Mouse (Mus musculus): Measurements from ENCODE around the gene Bet1l. TPM values are rescaled to one million over a fixed set of nuclear protein-coding genes. Genes with fewer than 3 reads are reported as not detected.
A peak's percentile ranks its signal among the peaks of the same experiment; 100 is the strongest.

Gene Bet1l
- 40.3 and 44.2 TPM in 2 replicates for polyA plus RNA-seq (2015; fragmentation: Nextera tagmentation; extraction: Ambion mirVana)

DNA sequence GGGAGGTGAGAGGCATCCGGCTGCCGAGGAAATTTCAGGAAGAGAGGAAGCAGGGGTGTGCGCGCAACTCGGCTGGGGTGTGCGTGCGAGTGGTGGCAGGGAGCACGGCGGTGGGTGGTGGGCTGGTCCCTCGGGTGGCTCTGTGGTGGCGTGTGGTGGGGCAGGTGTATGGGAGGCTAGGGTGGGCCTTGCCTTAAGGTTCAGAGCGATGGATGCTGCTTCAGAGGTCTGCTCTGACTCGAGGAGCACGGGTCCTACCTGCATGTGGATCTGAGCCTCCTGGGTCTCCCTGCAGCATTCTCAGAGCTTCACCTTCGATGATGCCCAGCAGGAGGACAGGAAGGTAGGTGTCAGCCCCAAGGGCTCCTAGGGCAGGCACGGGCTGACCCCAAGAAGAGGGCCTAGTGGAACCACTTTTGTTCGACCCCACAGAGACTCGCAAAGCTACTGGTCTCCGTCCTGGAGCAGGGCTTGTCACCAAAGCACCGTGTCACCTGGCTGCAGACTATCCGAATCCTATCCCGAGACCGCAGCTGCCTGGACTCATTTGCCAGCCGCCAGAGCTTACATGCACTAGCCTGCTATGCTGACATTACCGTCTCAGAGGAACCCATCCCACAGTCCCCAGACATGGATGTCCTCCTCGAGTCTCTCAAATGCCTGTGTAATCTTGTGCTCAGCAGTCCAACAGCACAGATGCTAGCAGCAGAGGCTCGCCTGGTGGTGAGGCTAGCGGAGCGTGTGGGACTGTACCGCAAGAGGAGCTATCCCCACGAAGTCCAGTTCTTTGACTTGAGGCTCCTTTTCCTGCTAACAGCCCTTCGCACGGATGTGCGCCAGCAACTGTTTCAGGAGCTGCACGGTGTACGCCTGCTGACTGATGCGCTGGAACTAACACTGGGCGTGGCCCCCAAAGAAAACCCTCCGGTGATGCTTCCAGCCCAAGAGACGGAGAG is at the start of gene Bet1l:
Gene Bet1l (minus strand): TSS at position 28 of the 956 bp plus-strand sequence.
- peak within 1 kb of the TSS; percentile 98 for H3K4me2 ChIP-seq (ENCODE audit: low read depth, low read length)
- peak; percentile 27 for ATAC-seq (ENCODE audit: low read depth)

DNA sequence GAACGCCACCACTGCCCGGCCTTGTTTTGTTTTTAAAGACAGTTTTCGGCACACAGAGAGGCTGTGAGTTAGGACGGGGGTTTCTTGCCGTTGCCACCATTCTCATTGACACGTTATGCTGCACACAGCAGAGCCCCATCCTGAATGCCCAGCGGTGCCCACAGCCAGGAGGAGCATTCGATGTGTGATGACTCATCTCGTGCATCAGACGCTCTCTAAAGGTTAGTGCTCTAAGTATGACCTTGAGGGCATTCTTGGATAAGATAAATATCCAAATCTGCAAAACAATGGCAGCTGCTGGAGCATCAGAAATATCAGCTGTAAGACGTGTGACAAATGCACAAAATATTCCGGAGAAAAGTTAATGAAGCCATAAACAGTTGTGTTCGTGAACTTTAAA is 49.8 kb upstream of the Bet1l start:
- no peak overlapping the region for H3K4me2 ChIP-seq (ENCODE audit: low read depth, low read length)
- no peaks in the 10 kb centered on the region for H3K9me3 ChIP-seq (ENCODE audit: control insufficient read depth, low read length)
- no peaks in the 10 kb centered on the region for H3K36me3 ChIP-seq (ENCODE audit: control insufficient read depth, insufficient read depth, low read length)
- H3K9ac ChIP-seq (ENCODE audit: low read length): no peak overlapping the region
- no peak overlapping the region for H3K27ac ChIP-seq (ENCODE audit: low read length)
- ATAC-seq (ENCODE audit: low read depth): no peak
- no peaks in the 10 kb centered on the region for H3K27me3 ChIP-seq (ENCODE audit: control insufficient read depth, insufficient read depth, low read depth, low read length)
- H3K4me1 ChIP-seq (replicated peaks; ENCODE audit: control insufficient read depth, insufficient read depth, low read length): peaks cover 4% of the 10 kb centered on the region; the same call in 1 of the 2 replicates
- WGBS: 70% methylated on average over 13 of the region's 13 CpGs
- no peak overlapping the region for H3K4me3 ChIP-seq (ENCODE audit: low read length)

More for the DNA sequence above, at the start of gene Bet1l:
- Histone ChIP-seq H3K9ac (ENCODE audit: low read length) (peak within 1 kb of the TSS; percentile 83), H3K4me1 (replicated peaks; ENCODE audit: control insufficient read depth, insufficient read depth, low read length) (peaks cover 17% of the 10 kb centered on the region), H3K27me3 (ENCODE audit: control insufficient read depth, insufficient read depth, low read depth, low read length) (no peaks in the 10 kb centered on the region), H3K27ac (ENCODE audit: low read length) (peak within 1 kb of the TSS; percentile 95), H3K4me3 (ENCODE audit: low read length) (peak within 1 kb of the TSS; percentile 68), H3K9me3 (ENCODE audit: control insufficient read depth, low read length) (no peaks in the 10 kb centered on the region), H3K36me3 (ENCODE audit: control insufficient read depth, insufficient read depth, low read length) (peaks cover 23% of the 10 kb centered on the region)
- WGBS: 28% methylated on average over 40 of the region's 40 CpGs

DNA sequence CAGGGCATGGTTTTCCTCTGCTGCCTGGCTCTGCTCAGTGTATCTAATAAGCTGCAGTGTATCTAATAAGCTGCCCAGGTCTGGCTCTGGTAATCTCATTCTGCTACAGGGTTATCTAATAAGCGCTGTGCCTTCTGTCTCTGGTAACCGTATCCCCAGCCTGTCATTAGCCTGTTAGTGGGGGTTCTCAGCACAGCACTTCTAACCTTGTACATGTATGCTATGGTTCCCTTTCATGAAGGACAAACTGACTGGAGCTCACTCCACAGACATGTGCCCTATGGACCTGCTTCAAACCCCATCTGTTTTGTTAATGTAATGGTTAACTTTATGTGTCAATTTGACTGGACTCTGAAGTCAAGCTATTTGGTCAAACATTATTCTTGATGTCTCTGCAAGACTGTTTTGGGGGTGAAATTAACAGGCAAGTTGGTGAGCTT is 48.3 kb upstream of the Bet1l start:
- no peaks in the 10 kb centered on the region for H3K9me3 ChIP-seq (ENCODE audit: control insufficient read depth, low read length)

DNA sequence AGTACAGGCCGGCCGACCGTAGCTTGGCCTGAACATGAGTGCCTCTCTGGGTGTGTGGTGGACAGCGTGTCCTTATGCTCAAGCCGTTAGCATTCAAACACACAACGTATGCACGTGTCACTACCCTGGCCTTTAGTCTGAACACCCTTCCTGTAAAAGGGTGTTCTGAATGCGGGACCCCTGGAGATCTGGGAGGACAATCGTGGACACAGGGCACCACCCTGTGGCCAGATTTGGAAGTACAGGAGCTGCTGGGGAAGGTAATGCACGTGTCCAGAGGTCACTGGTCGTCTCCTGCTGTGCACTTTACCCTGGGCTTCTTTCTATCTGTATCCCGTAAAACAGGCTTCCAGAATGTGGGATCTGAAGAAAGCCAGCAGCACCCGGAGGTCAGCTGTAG is 45.8 kb upstream of the Bet1l start:
- Histone ChIP-seq H3K27me3 (ENCODE audit: control insufficient read depth, insufficient read depth, low read depth, low read length) (no peaks in the 10 kb centered on the region), H3K36me3 (ENCODE audit: control insufficient read depth, insufficient read depth, low read length) (peaks cover 3% of the 10 kb centered on the region; the same call in 1 of the 2 replicates), H3K9ac (ENCODE audit: low read length) (no peak overlapping the region), H3K27ac (ENCODE audit: low read length) (no peak overlapping the region), H3K4me2 (ENCODE audit: low read depth, low read length) (no peak overlapping the region), H3K4me3 (ENCODE audit: low read length) (no peak overlapping the region), H3K9me3 (ENCODE audit: control insufficient read depth, low read length) (no peaks in the 10 kb centered on the region), H3K4me1 (replicated peaks; ENCODE audit: control insufficient read depth, insufficient read depth, low read length) (no peaks in the 10 kb centered on the region)
- 21% methylated on average over 13 of the region's 13 CpGs for WGBS
- peak; percentile 51 for ATAC-seq (ENCODE audit: low read depth)

More for the DNA sequence above, 48.3 kb upstream of the Bet1l start:
- Histone ChIP-seq H3K4me3 (ENCODE audit: low read length) (no peak overlapping the region), H3K27me3 (ENCODE audit: control insufficient read depth, insufficient read depth, low read depth, low read length) (no peaks in the 10 kb centered on the region), H3K36me3 (ENCODE audit: control insufficient read depth, insufficient read depth, low read length) (no peaks in the 10 kb centered on the region), H3K4me2 (ENCODE audit: low read depth, low read length) (no peak overlapping the region), H3K4me1 (replicated peaks; ENCODE audit: control insufficient read depth, insufficient read depth, low read length) (peaks cover 4% of the 10 kb centered on the region; the same call in 1 of the 2 replicates), H3K9ac (ENCODE audit: low read length) (no peak overlapping the region), H3K27ac (ENCODE audit: low read length) (no peak overlapping the region)
- 85% methylated on average over 2 of the region's 2 CpGs for WGBS
- ATAC-seq (ENCODE audit: low read depth): no peak

DNA sequence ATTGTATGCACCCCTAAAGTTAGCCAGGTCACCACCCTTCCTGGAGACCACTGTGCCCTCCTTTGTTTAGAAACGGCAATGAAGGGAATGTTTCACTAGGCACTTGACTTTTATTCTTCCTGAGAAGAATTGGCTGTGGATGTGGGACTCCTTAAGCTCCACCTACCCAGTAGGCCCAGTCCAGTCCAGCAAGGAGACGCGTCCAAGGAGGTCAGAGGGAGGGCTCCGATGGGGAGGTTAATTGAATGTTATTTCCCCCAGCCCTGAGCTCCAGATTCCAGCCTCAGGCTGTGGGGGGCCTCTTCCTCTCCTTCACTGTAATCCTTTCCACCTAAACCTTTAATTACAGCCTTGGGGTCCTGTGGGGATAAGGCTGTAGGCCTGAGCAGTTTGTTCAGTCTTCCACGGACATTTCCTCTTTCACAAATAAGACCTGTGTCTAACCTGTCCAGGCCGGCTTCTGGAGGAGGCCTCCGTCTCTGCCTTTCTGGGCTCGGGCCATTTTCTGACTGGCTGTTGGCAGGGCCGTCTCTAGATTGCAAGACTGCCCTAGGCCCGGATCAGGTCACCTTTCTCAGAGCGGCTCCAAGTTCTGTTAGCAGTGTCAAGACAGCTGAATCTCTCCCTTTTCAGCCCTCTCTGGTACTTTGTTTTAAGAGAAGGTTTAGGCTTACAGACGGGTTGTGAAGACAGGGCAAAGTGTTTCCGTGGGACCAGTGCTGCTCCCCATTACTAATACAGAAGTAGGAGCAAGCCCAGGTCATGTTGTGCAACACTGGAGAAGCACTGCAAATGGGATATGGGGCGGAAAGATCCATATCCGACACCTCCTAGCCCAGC is 44.9 kb upstream of the Bet1l start:
- Histone ChIP-seq H3K36me3 (ENCODE audit: control insufficient read depth, insufficient read depth, low read length) (peaks cover 9% of the 10 kb centered on the region), H3K9ac (ENCODE audit: low read length) (no peak overlapping the region), H3K4me3 (ENCODE audit: low read length) (no peak overlapping the region), H3K27me3 (ENCODE audit: control insufficient read depth, insufficient read depth, low read depth, low read length) (no peaks in the 10 kb centered on the region), H3K4me2 (ENCODE audit: low read depth, low read length) (no peak overlapping the region), H3K4me1 (replicated peaks; ENCODE audit: control insufficient read depth, insufficient read depth, low read length) (no peaks in the 10 kb centered on the region), H3K27ac (ENCODE audit: low read length) (no peak overlapping the region), H3K9me3 (ENCODE audit: control insufficient read depth, low read length) (no peaks in the 10 kb centered on the region)
- 78% methylated on average over 15 of the region's 15 CpGs for WGBS
- ATAC-seq (ENCODE audit: low read depth): no peak

DNA sequence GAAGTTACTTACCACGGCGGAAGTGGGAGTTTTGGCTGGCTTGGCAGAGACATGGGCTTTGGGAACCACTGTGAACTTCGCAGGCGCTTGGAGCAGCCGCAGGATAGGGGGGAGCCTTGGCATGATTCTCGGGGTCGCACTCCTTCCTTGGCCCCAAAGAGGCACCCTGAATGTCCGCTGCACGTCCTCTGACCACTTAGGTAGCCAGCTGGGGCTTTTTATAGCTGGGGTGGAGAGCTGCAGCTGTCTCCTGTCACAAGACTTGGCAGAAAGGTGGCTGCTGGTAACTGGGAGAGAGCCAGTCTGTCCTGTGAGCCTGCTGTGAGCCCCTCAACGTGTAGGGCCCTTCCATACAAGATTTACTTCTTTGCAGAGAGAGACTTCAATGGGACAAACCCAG is 42.8 kb upstream of the Bet1l start, which contains the start of gene Cox8b:
Gene Cox8b (minus strand): TSS at position 227 of the 400 bp plus-strand sequence.
- ATAC-seq (ENCODE audit: low read depth): no peak
- no peaks in the 10 kb centered on the region for H3K9me3 ChIP-seq (ENCODE audit: control insufficient read depth, low read length)
- no peak within 1 kb of the TSS for H3K4me2 ChIP-seq (ENCODE audit: low read depth, low read length)
- 62% methylated on average over 10 of the region's 10 CpGs for WGBS
- H3K27ac ChIP-seq (ENCODE audit: low read length): no peak within 1 kb of the TSS
- no peaks in the 10 kb centered on the region for H3K4me1 ChIP-seq (replicated peaks; ENCODE audit: control insufficient read depth, insufficient read depth, low read length)
- no peak within 1 kb of the TSS for H3K4me3 ChIP-seq (ENCODE audit: low read length)
- no peaks in the 10 kb centered on the region for H3K27me3 ChIP-seq (ENCODE audit: control insufficient read depth, insufficient read depth, low read depth, low read length)
- H3K36me3 ChIP-seq (ENCODE audit: control insufficient read depth, insufficient read depth, low read length): peaks cover 13% of the 10 kb centered on the region
- H3K9ac ChIP-seq (ENCODE audit: low read length): no peak within 1 kb of the TSS

DNA sequence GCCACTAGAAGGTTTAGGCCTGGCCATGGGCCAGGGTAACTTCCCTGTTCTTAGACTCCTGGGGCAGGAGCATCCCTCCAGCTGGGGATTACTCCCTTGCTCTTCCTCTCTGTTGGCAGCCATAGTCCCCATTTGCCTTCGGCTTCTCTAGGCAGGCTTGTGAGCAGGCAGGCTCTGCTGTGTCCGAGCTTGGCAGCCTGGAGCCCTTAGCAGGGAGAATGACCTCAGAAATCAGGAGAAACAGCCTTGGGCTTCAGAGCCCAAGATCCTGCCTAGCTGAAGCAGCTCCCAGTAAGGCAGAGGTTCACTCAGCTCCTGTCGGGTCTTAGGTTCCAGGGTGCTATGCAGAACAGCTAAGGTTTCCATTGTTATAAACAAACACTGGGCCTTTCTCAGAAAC is 41.7 kb upstream of the Bet1l start:
- Histone ChIP-seq H3K27me3 (ENCODE audit: control insufficient read depth, insufficient read depth, low read depth, low read length) (no peaks in the 10 kb centered on the region), H3K4me3 (ENCODE audit: low read length) (no peak overlapping the region), H3K36me3 (ENCODE audit: control insufficient read depth, insufficient read depth, low read length) (peaks cover 19% of the 10 kb centered on the region), H3K9me3 (ENCODE audit: control insufficient read depth, low read length) (no peaks in the 10 kb centered on the region), H3K4me1 (replicated peaks; ENCODE audit: control insufficient read depth, insufficient read depth, low read length) (no peaks in the 10 kb centered on the region), H3K27ac (ENCODE audit: low read length) (no peak overlapping the region), H3K4me2 (ENCODE audit: low read depth, low read length) (no peak overlapping the region), H3K9ac (ENCODE audit: low read length) (no peak overlapping the region)
- 81% methylated on average over 3 of the region's 3 CpGs for WGBS
- no peak for ATAC-seq (ENCODE audit: low read depth)

DNA sequence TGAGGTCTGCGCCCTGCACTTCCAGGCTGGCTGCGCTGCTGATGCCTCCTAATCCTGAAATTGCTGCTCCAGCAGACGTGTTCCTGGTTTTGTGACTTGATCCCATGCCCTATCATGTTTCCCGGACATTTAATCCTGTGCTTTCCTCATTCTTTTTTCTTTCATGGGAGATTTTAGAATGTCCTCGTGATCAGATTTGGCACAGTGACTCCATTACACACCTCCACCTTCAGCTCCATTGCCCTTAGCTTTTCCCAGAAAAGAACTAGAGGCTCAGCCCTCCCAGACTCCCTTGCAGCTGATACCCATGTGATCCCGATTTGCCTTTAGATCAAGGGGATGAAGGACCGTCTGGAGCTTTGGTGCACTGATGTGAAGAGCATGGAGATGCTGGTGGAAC is 40.5 kb upstream of the Bet1l start:
- no peaks in the 10 kb centered on the region for H3K27me3 ChIP-seq (ENCODE audit: control insufficient read depth, insufficient read depth, low read depth, low read length)
- H3K4me1 ChIP-seq (replicated peaks; ENCODE audit: control insufficient read depth, insufficient read depth, low read length): no peaks in the 10 kb centered on the region
- 87% methylated on average over 7 of the region's 7 CpGs for WGBS

DNA sequence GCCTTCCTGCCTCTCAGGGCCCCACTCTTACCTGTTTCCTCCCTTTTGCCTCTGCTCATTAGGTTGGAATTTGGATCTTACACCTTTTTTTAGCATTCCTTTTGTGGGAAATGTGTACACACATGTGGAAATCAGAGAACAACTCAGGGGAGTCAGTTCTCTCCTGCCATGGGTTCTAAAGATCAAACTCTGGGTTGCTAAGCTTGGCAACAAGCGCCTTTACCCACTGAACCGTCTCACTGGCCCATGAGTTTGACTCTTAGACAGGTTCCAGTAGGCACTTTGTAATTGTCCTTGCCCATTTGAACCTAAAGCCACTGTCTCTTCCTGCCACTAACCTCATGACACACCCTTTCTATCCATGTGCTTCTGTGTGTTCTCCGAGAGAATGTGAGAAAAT is 37.2 kb upstream of the Bet1l start:
- Histone ChIP-seq H3K9me3 (ENCODE audit: control insufficient read depth, low read length) (no peaks in the 10 kb centered on the region), H3K4me1 (replicated peaks; ENCODE audit: control insufficient read depth, insufficient read depth, low read length) (no peaks in the 10 kb centered on the region), H3K4me2 (ENCODE audit: low read depth, low read length) (no peak overlapping the region), H3K27ac (ENCODE audit: low read length) (no peak overlapping the region), H3K27me3 (ENCODE audit: control insufficient read depth, insufficient read depth, low read depth, low read length) (no peaks in the 10 kb centered on the region), H3K4me3 (ENCODE audit: low read length) (no peak overlapping the region), H3K36me3 (ENCODE audit: control insufficient read depth, insufficient read depth, low read length) (peaks cover 32% of the 10 kb centered on the region), H3K9ac (ENCODE audit: low read length) (no peak overlapping the region)
- ATAC-seq (ENCODE audit: low read depth): no peak
- WGBS: 93% methylated on average over 3 of the region's 3 CpGs

More for the DNA sequence above, 40.5 kb upstream of the Bet1l start:
- H3K9ac ChIP-seq (ENCODE audit: low read length): no peak overlapping the region
- no peaks in the 10 kb centered on the region for H3K9me3 ChIP-seq (ENCODE audit: control insufficient read depth, low read length)
- H3K4me2 ChIP-seq (ENCODE audit: low read depth, low read length): no peak overlapping the region
- H3K4me3 ChIP-seq (ENCODE audit: low read length): no peak overlapping the region
- H3K27ac ChIP-seq (ENCODE audit: low read length): no peak overlapping the region
- ATAC-seq (ENCODE audit: low read depth): no peak
- H3K36me3 ChIP-seq (ENCODE audit: control insufficient read depth, insufficient read depth, low read length): peaks cover 24% of the 10 kb centered on the region

Data from lung, embryonic 16.5 days (tissue).